Mouse (Mus musculus) bone marrow, adult 2 months (tissue): ENCODE measurements at regions not wholly inside any gene's neighbourhood (a gene's known extent, or its start where the extent isn't known, plus 50 kb on each side); places are given as distances from the start of the nearest gene placed in this dataset.
"Not testable (repeated sequence)": the region's sequence is repeated elsewhere in the genome, so short reads cannot be mapped to it uniquely, and the experiment has no call there.

Source experiments
- H3K27ac ChIP-seq: fragments of 200-500 bp; 2 replicates; pipeline ENCODE4 v1.5.1; 2012; ENCODE audit warnings: low read depth, mild to moderate bottlenecking, control low read depth, inconsistent platforms, low read length; ENCODE audit not compliant: control insufficient read depth, poor library complexity, insufficient read depth
- H3K4me1 ChIP-seq: fragments of 200-500 bp; 2 replicates; pipeline ENCODE4 v1.6.1; 2011; ENCODE audit warnings: low read length; ENCODE audit not compliant: control insufficient read depth, insufficient read depth
- H3K4me3 ChIP-seq: fragments of 200-500 bp; replicated peaks from 2 replicates; pipeline ENCODE3; 2011; ENCODE audit warnings: mild to moderate bottlenecking, low read depth, low read length, control low read depth; ENCODE audit not compliant: control insufficient read depth
- CTCF ChIP-seq: fragments of 200-500 bp; IDR thresholded peaks from 2 replicates; pipeline ENCODE4 v1.5.1; 2011; ENCODE audit warnings: low read length, control low read depth; ENCODE audit not compliant: control insufficient read depth, insufficient read depth
- POLR2A ChIP-seq: fragments of 200-500 bp; IDR thresholded peaks from 2 replicates; pipeline ENCODE4 v1.6.1; 2011; ENCODE audit warnings: low read depth, mild to moderate bottlenecking, control low read depth, low read length, borderline replicate concordance; ENCODE audit not compliant: control insufficient read depth
- WGBS: fragments of 180-500 bp; shearing (Covaris S2); methylation state at CpG from one replicate; pipeline ENCODE4 v1.1.7; 2018; 5-methylcytosine and 5-hydroxymethylcytosine counted together

GRCm38 (mm10) chr8:71780624-71781023, 55.1 kb upstream of the Fcho1 start:
- H3K27ac ChIP-seq: peak overlapping the region; percentile 58
- WGBS: 85% methylated on average over 10 of the region's 10 CpGs
- not testable (repeated sequence) for H3K4me1 ChIP-seq, H3K4me3 ChIP-seq

GRCm38 (mm10) chr8:71779824-71780223, 54.3 kb upstream of the Fcho1 start:
- H3K4me1 ChIP-seq, H3K4me3 ChIP-seq, H3K27ac ChIP-seq: not testable (repeated sequence)
- WGBS: 69% methylated on average over 4 of the region's 4 CpGs

GRCm38 (mm10) chr8:71779380-71779779, 53.9 kb upstream of the Fcho1 start:
- H3K4me1 ChIP-seq, H3K27ac ChIP-seq, H3K4me3 ChIP-seq: not testable (repeated sequence)
- WGBS: 91% methylated on average over 5 of the region's 5 CpGs

- H3K4me1 ChIP-seq: no peaks in the 10 kb centered on the region
- WGBS: 83% methylated on average over 10 of the region's 10 CpGs
- H3K27ac ChIP-seq: no peak overlapping the region
- TF ChIP-seq CTCF: no peak
- no peak for TF ChIP-seq POLR2A
- no peak overlapping the region for H3K4me3 ChIP-seq
Observed at GRCm38 (mm10) chr8:71778916-71779315, 53.4 kb upstream of the Fcho1 start.
